Mouse (Mus musculus) embryonic fibroblast, embryonic 13.5 days (primary cell): ENCODE results near the gene Tmem183a. TPM values are rescaled to one million over a fixed set of nuclear protein-coding genes. Genes with fewer than 3 reads are reported as not detected.
A peak's percentile ranks its signal among the peaks of the same experiment; 100 is the strongest.

Experiments
- H3K27ac ChIP-seq: 2 replicates; pipeline ENCODE4 v1.5.1; 2012; ENCODE audit warnings: low read length, control low read depth, inconsistent platforms; ENCODE audit not compliant: insufficient read depth
- H3K4me1 ChIP-seq: 2 replicates; pipeline ENCODE4 v1.6.1; 2011; ENCODE audit warnings: low read length; ENCODE audit not compliant: control insufficient read depth, insufficient read depth
- H3K4me3 ChIP-seq: 2 replicates; pipeline ENCODE4 v1.5.1; 2011; ENCODE audit warnings: mild to moderate bottlenecking, control low read depth, low read length; ENCODE audit not compliant: insufficient read depth
- CTCF ChIP-seq: IDR thresholded peaks from 2 replicates; pipeline ENCODE4 v1.5.1; 2011; ENCODE audit warnings: mild to moderate bottlenecking, control low read depth, low read length, moderate library complexity, borderline replicate concordance; ENCODE audit not compliant: insufficient read depth
- POLR2A ChIP-seq: IDR thresholded peaks from 2 replicates; pipeline ENCODE4 v1.6.1; 2011; ENCODE audit warnings: low read depth, mild to moderate bottlenecking, control low read depth, low read length, moderate library complexity
- polyA plus RNA-seq: library from polyadenylated mRNA; stranded (reverse); fragments of >200 nt; gene quantifications from 2 replicates; pipeline ENCODE4 v1.2.4, GENCODE M21; 2011; ENCODE audit warnings: low read depth; ENCODE audit not compliant: missing spikeins, insufficient read length

Gene Tmem183a
- polyA plus RNA-seq, 1 experiment: 66.3 TPM

GRCm38 (mm10) chr1:134326841-134327346 lies 34.9 kb downstream of the Tmem183a start:
- TF ChIP-seq CTCF (no peak), POLR2A (no peak)
- Histone ChIP-seq H3K4me1 (no peaks in the 10 kb centered on the region), H3K4me3 (no peak overlapping the region), H3K27ac (no peak overlapping the region)

DNA sequence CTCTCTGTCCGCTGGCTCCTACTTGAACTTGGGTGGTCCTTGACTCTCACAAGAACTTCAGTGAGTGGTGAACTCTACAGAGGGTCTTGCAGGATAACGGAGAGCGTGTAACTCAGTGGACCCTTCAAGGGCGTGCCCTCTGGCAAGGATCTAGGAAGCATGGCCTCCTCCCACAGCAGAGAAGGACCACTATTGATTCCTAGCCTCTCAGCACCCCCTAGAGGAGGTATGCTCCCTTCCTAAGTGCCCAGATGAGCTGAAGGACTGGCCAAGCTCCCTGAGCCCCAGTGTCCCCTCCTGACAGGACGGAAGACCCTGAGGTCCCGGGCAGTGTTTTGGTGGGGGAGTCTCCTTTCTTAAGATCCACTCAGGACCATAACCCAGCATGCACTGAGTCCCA lies 39.2 kb downstream of the Tmem183a start:
- no peak overlapping the region for H3K4me3 ChIP-seq
- H3K27ac ChIP-seq: no peak overlapping the region
- no peak for TF ChIP-seq POLR2A
- TF ChIP-seq CTCF: peak; percentile 28; the same call in 1 of the 2 replicates
- no peaks in the 10 kb centered on the region for H3K4me1 ChIP-seq

DNA sequence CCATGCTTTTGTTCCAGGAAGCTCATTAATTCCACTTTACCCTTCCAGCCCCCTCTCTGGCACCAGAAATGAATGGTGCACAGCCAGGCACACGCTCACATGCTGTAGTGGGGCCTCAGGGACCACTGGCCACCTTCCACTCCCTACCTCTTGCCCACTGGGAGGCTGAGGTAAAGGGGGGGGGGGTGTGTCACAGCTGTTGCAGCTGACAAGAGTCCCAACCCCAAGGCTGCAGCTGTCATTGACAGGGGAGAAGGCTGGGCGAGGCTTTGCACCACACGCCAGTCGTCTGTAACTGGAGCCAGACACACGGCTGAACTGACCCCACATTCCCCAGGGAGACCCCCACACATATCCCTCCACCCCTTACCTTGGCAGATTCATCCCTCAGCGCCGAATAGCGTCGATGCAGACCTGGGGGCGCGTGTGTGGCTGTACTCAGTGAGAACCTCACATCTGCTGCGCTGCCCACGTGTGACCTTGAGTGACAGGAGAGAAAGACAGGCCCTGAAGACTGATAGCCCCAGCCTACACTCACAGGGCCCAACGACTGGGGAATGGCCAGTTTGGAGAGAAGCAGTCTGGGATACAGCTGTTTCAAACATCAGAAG lies 41.0 kb downstream of the Tmem183a start:
- Histone ChIP-seq H3K4me3 (no peak overlapping the region), H3K27ac (no peak overlapping the region), H3K4me1 (no peaks in the 10 kb centered on the region)
- TF ChIP-seq POLR2A (no peak), CTCF (no peak)

DNA sequence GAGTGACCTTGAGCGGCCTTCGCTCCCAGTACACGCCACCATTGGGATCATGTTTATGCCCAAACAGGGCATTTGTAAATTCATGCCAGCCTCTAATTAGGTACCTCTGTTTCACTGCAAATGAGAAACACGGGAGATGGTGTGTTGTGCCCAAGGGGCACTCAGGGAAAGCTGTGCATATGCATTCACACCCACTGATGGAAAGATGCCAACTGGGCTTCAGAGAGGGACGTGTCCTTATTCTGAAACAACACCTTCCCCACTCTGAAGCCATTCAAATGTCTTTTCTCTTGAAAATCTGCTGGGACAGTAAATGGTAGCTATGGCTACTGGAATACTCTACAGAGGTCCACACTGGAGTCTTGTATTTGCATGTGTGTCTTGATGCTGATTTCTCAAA lies 43.5 kb downstream of the Tmem183a start:
- TF ChIP-seq CTCF (no peak), POLR2A (no peak)
- Histone ChIP-seq H3K27ac (no peak overlapping the region), H3K4me1 (no peaks in the 10 kb centered on the region)

GRCm38 (mm10) chr1:134316361-134316760 lies 45.4 kb downstream of the Tmem183a start:
- H3K4me1 ChIP-seq: no peaks in the 10 kb centered on the region
- H3K27ac ChIP-seq: no peak overlapping the region
- TF ChIP-seq POLR2A (no peak), CTCF (no peak)
- no peak overlapping the region for H3K4me3 ChIP-seq

More for the DNA sequence above, 43.5 kb downstream of the Tmem183a start:
- no peak overlapping the region for H3K4me3 ChIP-seq

DNA sequence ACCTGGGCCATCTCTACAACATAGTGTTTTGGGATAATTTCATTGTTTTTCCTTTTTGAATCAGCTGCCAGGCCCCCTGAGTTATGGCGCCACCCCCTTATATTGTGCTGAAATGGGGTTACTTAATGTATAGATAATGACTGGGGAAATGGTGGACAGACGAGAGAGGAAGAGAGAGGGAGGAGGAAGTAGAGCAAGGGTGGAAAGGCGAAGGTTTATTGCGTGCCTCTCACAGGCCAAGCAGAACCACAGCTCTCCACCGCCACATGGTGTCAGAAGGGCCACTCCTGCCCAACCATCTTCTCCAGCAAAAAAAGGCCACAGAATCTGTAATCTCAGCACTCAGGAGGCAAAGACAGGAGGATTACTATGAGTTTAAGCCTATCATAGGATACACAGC lies 46.6 kb downstream of the Tmem183a start:
- TF ChIP-seq POLR2A (no peak), CTCF (no peak)
- H3K4me3 ChIP-seq: no peak overlapping the region
- no peaks in the 10 kb centered on the region for H3K4me1 ChIP-seq
- no peak overlapping the region for H3K27ac ChIP-seq

DNA sequence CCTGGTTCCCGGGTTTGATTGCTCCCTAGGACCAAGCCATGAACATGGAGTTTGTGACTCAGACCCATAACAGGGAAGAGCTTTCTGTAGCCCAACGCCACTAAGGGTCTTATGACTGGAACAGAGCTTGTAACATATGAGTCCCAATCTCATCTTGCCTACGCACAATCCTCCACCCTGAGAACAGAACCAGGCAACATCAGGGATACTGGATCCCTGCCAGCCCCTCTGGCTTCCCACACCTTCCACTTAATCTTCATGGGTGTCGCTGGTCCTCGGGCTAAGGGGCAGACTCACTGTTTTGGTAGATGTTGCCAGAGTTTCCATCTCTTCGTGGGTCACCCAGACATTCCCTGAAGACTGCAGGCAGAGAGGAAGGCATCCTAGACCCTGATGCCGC lies 50.0 kb downstream of the Tmem183a start:
- H3K27ac ChIP-seq: no peak overlapping the region
- no peak for TF ChIP-seq CTCF
- TF ChIP-seq POLR2A: no peak
- no peak overlapping the region for H3K4me3 ChIP-seq
- H3K4me1 ChIP-seq: no peaks in the 10 kb centered on the region

DNA sequence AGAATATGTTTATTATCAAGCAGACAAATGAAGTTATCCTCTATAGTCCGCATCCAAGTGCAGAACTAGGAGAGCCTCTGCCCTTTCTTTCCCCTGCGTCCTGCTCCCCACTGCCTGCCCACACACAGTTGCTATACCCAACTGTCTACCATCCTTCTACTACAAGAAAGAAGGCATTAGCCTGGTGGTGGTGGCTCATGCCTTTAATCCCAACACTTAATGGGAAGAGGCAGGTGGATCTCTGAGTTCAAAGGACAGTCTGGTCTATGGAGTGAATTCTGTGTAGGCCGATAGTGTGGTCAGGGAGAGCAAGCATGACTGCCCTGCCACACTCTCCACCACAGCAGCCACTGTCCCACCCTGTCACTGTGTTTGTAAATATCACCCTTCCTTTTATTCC lies 51.0 kb downstream of the Tmem183a start:
- H3K27ac ChIP-seq: no peak overlapping the region
- TF ChIP-seq POLR2A: no peak
- TF ChIP-seq CTCF: no peak
- H3K4me3 ChIP-seq: no peak overlapping the region
- H3K4me1 ChIP-seq: no peaks in the 10 kb centered on the region

DNA sequence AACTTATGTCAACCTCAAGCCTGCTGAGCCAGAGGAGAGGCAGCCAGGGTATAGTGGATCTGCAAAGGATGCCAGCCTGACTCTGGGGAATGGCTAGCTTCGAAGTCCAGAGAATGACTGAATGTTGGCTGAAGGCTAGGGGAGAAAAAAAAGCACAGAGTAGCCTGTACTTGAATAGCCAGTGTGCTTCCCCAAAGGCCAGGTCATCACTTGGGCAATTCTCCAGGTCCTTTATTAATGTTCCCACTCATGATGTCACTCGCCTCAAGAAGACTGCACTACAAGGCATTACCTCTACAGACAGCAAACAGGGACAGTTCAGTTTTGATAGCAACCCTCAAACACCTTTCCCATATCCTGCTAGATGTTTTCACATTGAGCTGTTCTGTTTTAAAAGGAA lies 51.5 kb downstream of the Tmem183a start:
- TF ChIP-seq CTCF (no peak), POLR2A (no peak)
- Histone ChIP-seq H3K4me3 (no peak overlapping the region), H3K4me1 (no peaks in the 10 kb centered on the region), H3K27ac (no peak overlapping the region)

DNA sequence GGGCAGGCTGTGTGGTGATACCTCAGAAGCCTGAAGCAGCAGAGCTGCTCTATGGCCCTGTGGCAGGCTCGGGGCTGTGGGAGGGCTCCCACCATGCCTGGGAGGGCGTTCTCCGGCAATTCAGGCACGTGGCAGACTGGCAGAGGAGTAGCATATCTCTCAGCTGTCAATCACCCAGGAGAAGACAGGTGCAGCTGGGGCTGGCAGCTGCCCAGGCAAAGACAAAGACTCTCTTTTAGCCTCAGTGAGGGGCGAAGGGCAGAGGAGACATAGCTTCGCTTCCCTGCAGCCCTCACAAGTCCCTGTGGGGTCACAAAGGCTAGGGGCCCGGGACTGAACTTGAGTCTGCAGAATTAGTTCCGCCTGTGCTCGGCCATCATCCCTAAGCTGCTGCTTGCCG lies 54.4 kb downstream of the Tmem183a start:
- no peak overlapping the region for H3K4me3 ChIP-seq
- H3K27ac ChIP-seq: no peak overlapping the region
- TF ChIP-seq POLR2A (no peak), CTCF (no peak)

GRCm38 (mm10) chr1:134304940-134305339 lies 56.8 kb downstream of the Tmem183a start:
- H3K4me3 ChIP-seq: no peak overlapping the region
- no peak overlapping the region for H3K27ac ChIP-seq
- TF ChIP-seq POLR2A (no peak), CTCF (no peak)
- no peaks in the 10 kb centered on the region for H3K4me1 ChIP-seq

More for the DNA sequence above, 54.4 kb downstream of the Tmem183a start:
- no peaks in the 10 kb centered on the region for H3K4me1 ChIP-seq
